Mouse (Mus musculus) embryonic facial prominence, embryonic 15.5 days (tissue): Measurements from ENCODE around the gene Cbx7. TPM values are rescaled to one million over a fixed set of nuclear protein-coding genes. Genes with fewer than 3 reads are reported as not detected.
"Not testable (repeated sequence)": the region's sequence is repeated elsewhere in the genome, so short reads cannot be mapped to it uniquely, and the experiment has no call there.

Experiments used
- ATAC-seq: fragments of 200-750 bp; cut with Nextera tagmentation; 2 replicates; pipeline ENCODE4 v1.8.0; 2017; ENCODE audit warnings: low read depth, moderate TSS enrichment; ENCODE audit not compliant: insufficient number of reproducible peaks, low FRiP score, low TSS enrichment
- H3K27ac ChIP-seq: fragments of 300-500 bp; sonication (generic); replicated peaks from 2 replicates; pipeline ENCODE4 v1.5.1; 2015; ENCODE audit warnings: mild to moderate bottlenecking, inconsistent platforms
- H3K27me3 ChIP-seq: fragments of 300-500 bp; sonication (generic); 2 replicates; pipeline ENCODE4 v1.6.1; 2015; ENCODE audit warnings: inconsistent platforms
- H3K36me3 ChIP-seq: fragments of 300-500 bp; sonication (generic); 2 replicates; pipeline ENCODE4 v1.6.1; 2015; ENCODE audit warnings: mild to moderate bottlenecking, inconsistent platforms
- H3K4me1 ChIP-seq: fragments of 300-500 bp; sonication (generic); 2 replicates; pipeline ENCODE4 v1.6.1; 2015; ENCODE audit warnings: inconsistent platforms
- H3K4me2 ChIP-seq: fragments of 300-500 bp; sonication (generic); replicated peaks from 2 replicates; pipeline ENCODE4 v1.6.1; 2015; ENCODE audit warnings: mild to moderate bottlenecking, inconsistent platforms
- H3K4me3 ChIP-seq: fragments of 300-500 bp; sonication (generic); replicated peaks from 2 replicates; pipeline ENCODE4 v1.5.1; 2015; ENCODE audit warnings: mild to moderate bottlenecking, inconsistent platforms
- H3K9ac ChIP-seq: fragments of 300-500 bp; sonication (generic); 2 replicates; pipeline ENCODE4 v1.6.1; 2015; ENCODE audit warnings: inconsistent platforms
- H3K9me3 ChIP-seq: fragments of 300-500 bp; sonication (generic); replicated peaks from 2 replicates; pipeline ENCODE4 v1.6.1; 2016; ENCODE audit warnings: inconsistent platforms
- WGBS: fragments of 180-500 bp; shearing (Covaris S2); methylation state at CpG from one replicate; pipeline ENCODE4 v1.1.7; 2015; 5-methylcytosine and 5-hydroxymethylcytosine counted together
- polyA plus RNA-seq: library from polyadenylated mRNA; unstranded; fragments of >200 nt; fragmentation: Nextera tagmentation; extraction: Ambion mirVana; gene quantifications from 2 replicates; pipeline ENCODE4 v1.2.1, GENCODE M21; 2015

Gene Cbx7
- polyA plus RNA-seq, 1 experiment from 2014 or later, result 4.6 TPM

DNA sequence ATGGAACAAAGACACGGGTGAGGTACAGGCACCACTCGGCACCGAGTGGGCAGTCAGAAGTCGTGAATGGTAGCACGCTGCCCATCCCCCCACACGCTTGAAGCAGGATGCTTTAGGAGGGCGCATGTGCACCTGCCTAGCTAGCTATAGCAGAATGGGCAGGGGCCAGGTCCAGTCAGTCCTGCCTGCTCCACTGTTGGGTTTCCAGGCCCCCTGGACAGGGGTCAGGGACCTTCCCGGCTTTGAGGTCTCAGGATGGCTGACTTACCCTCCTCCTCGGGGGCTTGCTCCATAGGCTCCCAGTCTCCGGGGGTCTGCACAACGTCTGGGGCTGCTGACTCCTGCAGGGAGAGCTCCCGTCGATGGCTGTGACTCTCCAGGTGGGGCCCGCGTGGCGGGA, 52.4 kb downstream of the Cbx7 start:
- Histone ChIP-seq H3K4me1 (no peaks in the 10 kb centered on the region), H3K9ac (no peak overlapping the region), H3K9me3 (no peaks in the 10 kb centered on the region), H3K4me3 (no peak overlapping the region), H3K27ac (no peak overlapping the region), H3K27me3 (no peaks in the 10 kb centered on the region), H3K4me2 (no peak overlapping the region), H3K36me3 (no peaks in the 10 kb centered on the region)
- 89% methylated on average over 16 of the region's 16 CpGs for WGBS
- ATAC-seq, result no peak

GRCm38 (mm10) chr15:79917111-79917720, 53.7 kb downstream of the Cbx7 start:
- no peaks in the 10 kb centered on the region for H3K9me3 ChIP-seq
- 91% methylated on average over 14 of the region's 14 CpGs for WGBS

GRCm38 (mm10) chr15:79916150-79916549, 54.8 kb downstream of the Cbx7 start:
- ATAC-seq, result no peak
- Histone ChIP-seq H3K27ac (no peak overlapping the region), H3K27me3 (no peaks in the 10 kb centered on the region), H3K36me3 (no peaks in the 10 kb centered on the region), H3K9me3 (no peaks in the 10 kb centered on the region), H3K9ac (no peak overlapping the region), H3K4me1 (no peaks in the 10 kb centered on the region), H3K4me3 (no peak overlapping the region), H3K4me2 (no peak overlapping the region)
- WGBS, result 80% methylated on average over 5 of the region's 5 CpGs

More at GRCm38 (mm10) chr15:79917111-79917720, 53.7 kb downstream of the Cbx7 start:
- Histone ChIP-seq H3K4me3 (no peak overlapping the region), H3K27ac (no peak overlapping the region), H3K27me3 (no peaks in the 10 kb centered on the region), H3K9ac (no peak overlapping the region), H3K4me2 (no peak overlapping the region), H3K36me3 (no peaks in the 10 kb centered on the region), H3K4me1 (no peaks in the 10 kb centered on the region)
- ATAC-seq, result no peak

DNA sequence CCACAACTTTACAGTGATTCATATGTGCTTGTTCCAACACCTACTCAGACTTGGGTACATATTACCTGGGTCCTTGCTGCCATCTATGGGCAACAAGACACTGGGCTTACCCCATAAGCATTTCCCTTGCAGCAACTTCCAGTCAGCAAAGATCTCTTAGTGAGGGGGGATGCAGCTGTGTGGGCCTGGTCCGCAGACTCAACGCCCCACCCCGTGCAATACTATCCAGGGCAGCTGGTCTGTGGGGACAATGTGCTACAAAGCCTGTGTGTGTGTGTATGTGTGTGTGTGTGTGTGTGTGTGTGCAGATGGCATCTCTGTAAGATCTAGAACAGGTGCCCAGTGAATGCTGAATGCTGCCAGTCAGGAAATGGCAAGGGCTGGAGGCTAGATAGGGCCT, 56.6 kb downstream of the Cbx7 start:
- WGBS, result 76% methylated on average over 3 of the region's 3 CpGs
- ATAC-seq, result peak; percentile 37
- no peak overlapping the region for H3K4me3 ChIP-seq
- H3K9ac ChIP-seq, result no peak overlapping the region
- no peak overlapping the region for H3K4me2 ChIP-seq
- no peak overlapping the region for H3K27ac ChIP-seq
- H3K9me3 ChIP-seq, result no peaks in the 10 kb centered on the region
- no peaks in the 10 kb centered on the region for H3K4me1 ChIP-seq
- no peaks in the 10 kb centered on the region for H3K36me3 ChIP-seq
- no peaks in the 10 kb centered on the region for H3K27me3 ChIP-seq

DNA sequence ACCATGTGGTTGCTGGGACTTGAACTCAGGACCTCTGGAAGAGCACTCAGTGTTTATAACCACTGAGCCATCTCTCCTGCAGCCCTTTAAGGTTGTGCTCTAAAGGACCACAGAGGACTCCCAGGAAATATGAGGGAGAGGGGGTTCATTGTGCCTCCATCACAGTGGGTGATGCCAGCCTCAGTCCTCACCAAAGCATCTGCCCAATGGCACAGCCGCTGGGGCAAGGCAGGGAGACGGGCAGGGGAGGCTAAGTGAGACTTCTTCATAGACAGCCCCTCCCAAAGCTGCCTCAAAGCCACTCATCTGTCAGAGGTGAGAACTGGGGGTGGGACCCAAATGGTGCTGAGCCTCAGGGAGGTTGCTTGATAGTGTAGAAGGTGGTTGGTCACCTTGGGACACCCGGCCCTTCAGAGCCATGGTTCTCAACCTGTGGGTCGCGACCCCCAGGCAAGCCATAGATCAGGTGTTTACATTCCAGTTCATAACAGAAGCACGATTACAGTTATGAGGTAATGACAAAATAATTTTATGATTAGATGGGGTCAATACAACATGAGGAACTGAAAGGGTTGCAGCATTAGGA, 57.1 kb downstream of the Cbx7 start:
- Histone ChIP-seq H3K4me3 (no peak overlapping the region), H3K4me2 (no peak overlapping the region), H3K27ac (no peak overlapping the region), H3K4me1 (no peaks in the 10 kb centered on the region), H3K36me3 (no peaks in the 10 kb centered on the region), H3K27me3 (no peaks in the 10 kb centered on the region), H3K9me3 (no peaks in the 10 kb centered on the region), H3K9ac (no peak overlapping the region)
- ATAC-seq, result no peak
- WGBS, result 82% methylated on average over 6 of the region's 6 CpGs

DNA sequence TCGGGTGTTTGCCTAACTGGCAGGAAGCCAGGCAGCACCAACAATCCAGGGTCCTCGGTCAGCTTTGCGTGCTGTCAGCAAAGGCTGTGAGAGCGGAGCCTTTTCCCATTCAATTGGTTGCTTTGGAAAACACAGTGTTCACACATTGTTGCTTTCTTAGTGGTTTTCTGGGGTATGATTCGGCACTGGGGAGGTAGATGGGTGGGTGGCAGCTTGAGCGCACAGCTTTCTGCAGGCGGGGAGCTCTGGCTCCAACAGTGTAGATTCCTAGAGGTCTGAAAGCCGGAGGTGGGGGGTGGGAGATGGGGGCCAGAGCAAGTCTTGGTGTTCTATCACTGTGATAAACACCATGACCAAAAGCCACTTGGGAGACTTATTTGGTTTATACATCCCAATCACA, 59.6 kb downstream of the Cbx7 start:
- H3K4me1 ChIP-seq, result no peaks in the 10 kb centered on the region
- no peak for ATAC-seq
- H3K9me3 ChIP-seq, result no peaks in the 10 kb centered on the region
- no peak overlapping the region for H3K9ac ChIP-seq
- H3K4me2 ChIP-seq, result no peak overlapping the region
- no peak overlapping the region for H3K4me3 ChIP-seq
- no peaks in the 10 kb centered on the region for H3K27me3 ChIP-seq
- 78% methylated on average over 8 of the region's 8 CpGs for WGBS
- no peaks in the 10 kb centered on the region for H3K36me3 ChIP-seq
- H3K27ac ChIP-seq, result no peak overlapping the region

- not testable (repeated sequence) for ATAC-seq, H3K27me3 ChIP-seq, H3K9ac ChIP-seq, H3K36me3 ChIP-seq, H3K4me3 ChIP-seq, H3K9me3 ChIP-seq, H3K4me2 ChIP-seq, H3K27ac ChIP-seq, H3K4me1 ChIP-seq
- 75% methylated on average over 1 of the region's 1 CpGs for WGBS
Observed at GRCm38 (mm10) chr15:79910812-79911211, 60.1 kb downstream of the Cbx7 start.

- H3K9ac ChIP-seq, H3K9me3 ChIP-seq, H3K27ac ChIP-seq, H3K27me3 ChIP-seq, H3K4me2 ChIP-seq, H3K4me1 ChIP-seq, H3K36me3 ChIP-seq, H3K4me3 ChIP-seq, ATAC-seq: not testable (repeated sequence)
- WGBS, result 89% methylated on average over 3 of the region's 3 CpGs
Observed at GRCm38 (mm10) chr15:79909006-79909405, 61.9 kb downstream of the Cbx7 start.

- H3K9me3 ChIP-seq, result no peaks in the 10 kb centered on the region
- H3K4me1 ChIP-seq, result no peaks in the 10 kb centered on the region
- no peaks in the 10 kb centered on the region for H3K27me3 ChIP-seq
- no peak overlapping the region for H3K4me3 ChIP-seq
- H3K36me3 ChIP-seq, result no peaks in the 10 kb centered on the region
- ATAC-seq, result no peak
- no peak overlapping the region for H3K27ac ChIP-seq
- no peak overlapping the region for H3K9ac ChIP-seq
- H3K4me2 ChIP-seq, result no peak overlapping the region
- 37% methylated on average over 14 of the region's 14 CpGs for WGBS
Observed at GRCm38 (mm10) chr15:79906855-79907254, 64.1 kb downstream of the Cbx7 start.

DNA sequence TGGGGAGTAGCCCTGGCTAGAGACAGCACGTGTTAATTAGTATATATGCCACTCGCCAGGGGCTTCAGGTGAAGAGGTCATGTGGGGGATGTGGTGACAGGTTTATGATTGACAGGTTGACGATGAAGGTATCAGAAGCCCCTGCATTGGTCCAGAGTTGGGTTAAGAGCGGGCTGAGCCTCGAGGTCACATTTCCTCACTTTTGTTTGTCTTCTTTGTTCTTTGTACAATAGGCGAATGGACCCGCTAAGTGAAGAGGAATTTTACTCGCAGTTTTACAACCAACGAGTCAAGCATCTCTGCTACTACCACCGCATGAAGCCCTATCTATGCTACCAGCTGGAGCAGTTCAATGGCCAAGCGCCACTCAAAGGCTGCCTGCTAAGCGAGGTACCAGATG, 65.7 kb downstream of the Cbx7 start:
- Histone ChIP-seq H3K4me3 (no peak overlapping the region), H3K4me1 (no peaks in the 10 kb centered on the region), H3K9me3 (no peaks in the 10 kb centered on the region), H3K9ac (no peak overlapping the region), H3K4me2 (no peak overlapping the region), H3K27me3 (no peaks in the 10 kb centered on the region), H3K36me3 (no peaks in the 10 kb centered on the region), H3K27ac (no peak overlapping the region)
- WGBS, result 81% methylated on average over 12 of the region's 12 CpGs
- ATAC-seq, result no peak

- WGBS, result 78% methylated on average over 11 of the region's 11 CpGs
- not testable (repeated sequence) for H3K36me3 ChIP-seq, H3K4me3 ChIP-seq, H3K4me1 ChIP-seq, ATAC-seq, H3K27ac ChIP-seq, H3K9ac ChIP-seq, H3K9me3 ChIP-seq, H3K27me3 ChIP-seq, H3K4me2 ChIP-seq
Observed at GRCm38 (mm10) chr15:79904678-79905077, 66.2 kb downstream of the Cbx7 start.

DNA sequence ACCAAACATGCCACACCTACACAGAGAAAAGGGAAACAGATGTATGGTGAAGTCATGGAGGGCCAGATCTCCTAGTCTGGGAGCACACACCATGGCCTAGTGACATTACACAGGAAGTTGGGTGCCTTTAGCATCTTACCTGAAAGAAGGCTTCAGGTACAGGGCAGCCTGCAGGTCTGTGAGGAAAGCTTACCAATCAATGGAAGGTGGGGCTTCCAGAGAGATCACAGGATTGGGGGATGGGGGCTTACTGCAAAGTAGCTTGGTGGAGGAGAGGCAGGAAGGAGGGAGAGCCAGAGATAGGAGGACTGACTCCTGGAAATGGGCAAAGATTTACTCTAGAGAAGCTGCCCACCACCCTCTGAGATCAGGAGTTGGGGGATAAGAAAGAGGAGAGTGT, 67.0 kb downstream of the Cbx7 start:
- no peak for ATAC-seq
- no peaks in the 10 kb centered on the region for H3K27me3 ChIP-seq
- H3K9me3 ChIP-seq, result no peaks in the 10 kb centered on the region
- no peaks in the 10 kb centered on the region for H3K4me1 ChIP-seq
- H3K27ac ChIP-seq, result no peak overlapping the region; the same call in 1 of the 2 replicates
- H3K36me3 ChIP-seq, result no peaks in the 10 kb centered on the region
- no peak overlapping the region for H3K4me2 ChIP-seq
- no peak overlapping the region for H3K9ac ChIP-seq
- H3K4me3 ChIP-seq, result no peak overlapping the region
